ENCODE assay signal across 8 mouse cellular contexts in the genomic region with DNA sequence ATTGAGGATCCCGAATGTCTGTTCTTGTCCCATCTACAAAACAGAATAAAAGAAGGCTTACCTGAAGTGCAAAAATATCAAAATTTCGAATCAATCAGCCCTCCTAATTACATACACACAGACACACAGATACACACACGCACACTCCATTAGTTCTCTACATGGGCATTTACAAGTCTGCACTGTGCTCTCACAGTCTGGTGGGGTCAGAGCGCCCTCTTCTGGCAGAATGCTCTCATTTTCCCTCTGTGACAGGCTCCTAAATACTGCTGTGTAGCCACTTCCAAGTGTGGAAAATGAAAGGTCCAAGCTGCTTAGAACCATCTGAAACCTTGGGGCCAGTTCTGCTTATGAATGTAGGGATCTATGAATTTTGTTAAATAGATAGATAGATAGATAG.
DNase-seq lines count a peak whose midpoint lies in the region.

No protein-coding gene starts in this region.

- DNase-seq in CD8-positive naive resting alpha-beta T cell, adult 2 months (ENCODE audit: low read depth in 2 of 2, low spot score in 2 of 2): peak; percentile 66 to 69
- peak; percentile 93 for DNase-seq in brain, adult 2 months (ENCODE audit: low read depth, low spot score)
- peak; percentile 48 for DNase-seq in fibroblast of lung, adult 2 months (ENCODE audit: low read depth)
- peak; percentile 68 to 69 for DNase-seq in heart, postnatal 36 days
- peak; percentile 85 for DNase-seq in layer of hippocampus, adult 11-12 months (ENCODE audit: low spot score)
- peak; percentile 45 to 63 for DNase-seq in lung, adult 18-20 months
- DNase-seq in ovary, postnatal 10 days (ENCODE audit: low spot score): peak; percentile 55
- DNase-seq in thymus, postnatal 10 days (ENCODE audit: low spot score in 2 of 2): peak; percentile 43 to 83

- intact Hi-C loops in heart, postnatal 36 days (cut with DNase I): loop anchor here (1.0 to 2.0 kb wide), 2 partner anchors 403 to 411 kb away; no protein-coding TSS in a partner anchor

Comparison
In these comparisons a context has a peak if more than half of its experiments do, and no peak if none do; other contexts are left out.
1. Peak in every context shown above with its lines: DNase-seq.